Mouse (Mus musculus) ES-CJ7 (cell line): ENCODE data around the gene Irx6.

Experiments
- DNase-seq: peaks from one replicate; pipeline ENCODE4 v3.0.0; 2011; ENCODE audit warnings: low read depth, low spot score

Irx6 gene

GRCm38 (mm10) chr8:92721936-92722321, 47.8 kb downstream of the Irx6 start:
- no peak for DNase-seq

GRCm38 (mm10) chr8:92723320-92723719, 49.2 kb downstream of the Irx6 start:
- no peak for DNase-seq

DNA sequence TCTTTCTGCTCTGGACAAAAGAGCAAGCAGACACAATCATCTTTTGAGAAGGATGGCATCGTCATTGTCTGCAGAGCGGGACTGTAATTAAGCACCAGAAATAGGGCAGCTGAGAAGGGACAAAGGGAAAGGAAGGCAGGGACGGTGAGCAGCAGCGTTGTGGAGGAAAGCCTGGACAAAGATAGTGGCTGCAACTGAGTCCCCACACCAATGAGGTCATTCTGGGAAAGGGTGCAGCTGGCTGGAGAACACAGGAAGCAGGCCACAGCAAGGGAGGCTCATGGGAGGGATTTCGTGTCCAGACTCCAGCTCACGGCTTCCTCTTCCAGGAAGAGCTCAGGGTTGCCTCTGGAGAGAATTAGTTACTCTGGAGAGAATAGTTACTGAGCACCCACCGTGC, 49.9 kb downstream of the Irx6 start:
- DNase-seq = no peak

DNA sequence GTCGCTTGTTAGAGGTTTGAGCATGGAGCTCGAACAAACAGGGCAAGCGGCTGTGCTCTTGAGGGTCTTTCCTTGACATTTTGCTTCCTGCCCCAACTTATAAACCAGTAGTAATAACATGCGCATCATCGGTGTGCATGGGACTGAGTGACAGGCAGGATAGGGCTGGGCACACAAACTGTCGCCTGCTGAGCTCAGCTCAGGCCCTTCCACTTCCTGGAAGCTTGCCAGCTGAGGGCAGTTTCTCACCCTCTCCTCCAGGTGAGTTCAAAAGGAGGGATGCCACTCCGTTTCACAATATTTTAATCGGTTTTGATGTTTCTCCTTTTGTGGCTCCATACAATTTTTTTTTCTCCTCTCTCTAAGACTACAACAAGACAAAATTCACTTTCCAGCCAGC, 50.3 kb downstream of the Irx6 start:
- DNase-seq = no peak
